Mouse (Mus musculus): ENCODE data around the gene Creld2.

Gene Creld2

GRCm38 (mm10) chr15:88851507-88852149 lies 32.2 kb downstream of the Creld2 start:
- DNase-seq (ENCODE audit: low read depth, low spot score): no peak

DNA sequence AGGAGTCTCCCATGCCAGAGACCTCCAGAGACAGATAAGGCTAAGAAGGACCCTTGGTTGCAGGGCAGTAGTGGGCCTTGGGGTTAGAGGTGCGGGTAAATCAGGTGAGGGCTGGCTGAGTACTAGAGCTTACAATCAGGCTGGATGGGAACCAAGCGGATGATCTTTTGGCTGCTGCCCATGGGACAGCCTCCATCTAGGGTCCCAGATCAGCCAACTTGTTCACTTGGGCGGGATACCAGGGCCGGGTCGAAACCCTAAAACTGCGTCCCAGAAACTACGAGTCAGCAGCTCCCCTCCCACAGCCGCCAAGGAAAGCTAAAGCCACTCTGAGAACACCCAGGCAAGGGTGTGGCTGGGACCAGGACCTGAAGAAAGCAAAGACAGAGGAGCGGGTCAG lies 33.7 kb downstream of the Creld2 start:
- DNase-seq (ENCODE audit: low read depth, low spot score): no peak

DNA sequence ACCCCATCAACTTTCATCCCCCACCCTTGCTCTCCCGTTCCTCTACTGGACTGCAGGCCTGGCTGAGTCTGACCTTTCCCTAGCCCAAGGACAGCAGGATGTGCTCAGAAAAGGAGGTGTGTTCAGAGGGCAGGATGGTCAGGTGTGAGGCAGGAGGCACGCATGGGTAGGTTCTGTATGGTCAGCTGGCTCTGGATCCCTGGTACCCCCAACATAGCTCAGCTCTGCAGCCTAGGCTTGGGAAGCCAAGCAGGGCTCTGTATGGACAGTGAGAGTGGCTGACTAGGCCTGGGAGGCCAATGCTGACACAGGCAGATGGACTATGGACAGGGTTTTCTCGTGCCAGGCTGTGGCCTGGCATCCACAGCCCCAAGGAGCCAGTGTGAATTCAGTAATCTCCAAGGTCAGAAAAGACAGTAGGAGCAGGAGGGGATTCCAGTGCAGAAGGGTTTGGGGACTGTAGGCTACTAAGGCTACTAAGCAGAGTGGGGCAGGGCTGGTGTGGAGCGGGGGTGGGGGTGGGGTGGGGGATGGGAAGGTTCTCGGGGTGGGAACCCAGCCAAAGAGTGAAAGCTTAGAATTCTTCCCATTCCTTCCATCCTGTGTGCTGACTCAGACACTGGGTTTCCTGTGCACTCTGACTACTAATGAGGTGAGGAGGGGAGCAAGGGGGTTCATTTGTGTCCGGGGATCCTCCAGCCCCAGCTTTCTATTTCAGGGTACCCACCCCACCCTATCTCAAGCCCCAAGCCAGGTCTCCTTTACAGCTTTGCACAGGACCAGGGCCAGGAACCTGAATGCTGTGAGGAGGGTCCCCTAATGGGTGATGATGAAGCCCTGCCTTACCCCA lies 34.9 kb downstream of the Creld2 start:
- no peak for DNase-seq (ENCODE audit: low read depth, low spot score)

GRCm38 (mm10) chr15:88854969-88855830 lies 35.8 kb downstream of the Creld2 start:
- DNase-seq (ENCODE audit: low read depth, low spot score): no peak

- no peak for DNase-seq (ENCODE audit: low read depth, low spot score)
These were observed 36.5 kb downstream of the Creld2 start for GRCm38 (mm10) chr15:88855896-88856417.

- no peak for DNase-seq (ENCODE audit: low read depth, low spot score)
These were observed 37.2 kb downstream of the Creld2 start for GRCm38 (mm10) chr15:88856613-88857012.

DNA sequence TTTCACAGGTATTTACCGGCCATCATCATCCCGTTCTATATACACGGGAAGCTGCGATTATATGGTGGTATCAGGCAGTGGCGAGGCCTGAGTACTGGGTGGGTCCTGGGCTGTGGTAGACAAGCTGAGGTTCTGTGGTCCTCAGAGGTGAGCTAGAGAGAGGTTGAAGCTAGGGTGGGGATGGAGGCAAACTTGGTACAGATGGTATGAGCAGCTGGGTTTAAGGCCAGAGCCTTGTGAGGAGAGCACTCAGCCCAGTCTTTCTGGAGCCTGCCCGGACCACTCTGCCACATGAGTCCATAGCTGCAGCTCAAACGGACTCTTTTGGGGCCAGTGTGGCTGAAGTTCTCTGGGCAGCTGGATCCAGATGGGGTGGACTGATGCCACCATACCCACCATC lies 37.9 kb downstream of the Creld2 start:
- DNase-seq (ENCODE audit: low read depth, low spot score): no peak

- DNase-seq (ENCODE audit: low read depth, low spot score): no peak
These were observed 38.7 kb downstream of the Creld2 start for GRCm38 (mm10) chr15:88858141-88858541.

DNA sequence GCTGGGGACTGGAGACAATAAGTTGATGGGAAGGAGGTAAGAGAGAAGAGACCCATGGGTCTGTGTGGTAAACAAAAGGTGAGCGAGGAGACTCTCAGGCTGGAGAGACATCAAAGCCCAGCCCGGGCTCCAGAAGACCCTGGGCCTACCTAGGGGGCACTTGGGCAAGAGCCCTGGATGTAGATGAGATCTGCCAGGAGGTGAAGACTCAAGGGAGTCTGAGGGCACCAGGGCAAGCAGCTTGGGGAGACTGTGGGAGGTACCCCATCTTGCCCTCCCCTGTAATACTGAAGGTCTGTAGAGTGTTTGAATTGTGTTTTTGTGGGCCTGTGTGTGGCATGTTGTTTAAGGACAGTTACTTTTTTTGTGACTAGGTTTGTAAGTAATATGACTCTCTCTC lies 39.3 kb downstream of the Creld2 start:
- DNase-seq (ENCODE audit: low read depth, low spot score): no peak

DNA sequence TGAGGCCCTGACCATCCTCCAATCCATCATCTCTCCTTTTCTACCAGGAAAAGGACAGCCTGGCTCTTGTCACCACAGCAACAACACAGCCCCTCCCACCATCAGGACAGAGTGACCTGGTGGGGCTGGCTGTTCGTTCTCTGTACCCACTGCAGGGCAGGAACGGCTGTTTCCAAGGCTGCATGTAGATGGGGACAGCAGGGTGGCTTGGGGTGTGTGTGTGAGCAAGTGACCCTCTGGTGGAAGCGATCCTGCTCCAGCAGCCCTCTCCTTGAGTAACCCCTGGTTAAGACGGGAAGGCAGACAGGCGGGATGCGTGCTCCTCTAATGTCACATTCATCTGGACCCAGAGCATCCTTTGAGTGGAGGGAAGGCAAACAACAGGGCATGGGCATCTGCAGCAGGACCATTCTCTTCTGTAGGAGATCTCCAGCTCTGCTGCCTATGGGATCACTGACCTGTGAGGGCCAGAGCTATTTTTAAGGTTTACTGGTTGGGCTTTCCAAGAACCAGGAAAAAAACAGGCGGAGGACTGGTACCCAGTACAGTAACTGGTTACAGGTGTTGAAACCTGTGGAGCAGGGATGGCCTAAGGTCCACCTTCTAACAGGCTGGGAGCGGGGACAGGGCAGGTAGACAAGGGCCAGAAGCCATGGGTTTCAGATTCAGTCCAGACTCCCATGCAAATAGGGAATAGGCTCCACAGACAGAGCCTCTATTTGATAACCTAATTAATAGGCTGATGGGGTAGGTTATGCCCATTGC lies 39.9 kb downstream of the Creld2 start:
- DNase-seq (ENCODE audit: low read depth, low spot score): no peak

DNA sequence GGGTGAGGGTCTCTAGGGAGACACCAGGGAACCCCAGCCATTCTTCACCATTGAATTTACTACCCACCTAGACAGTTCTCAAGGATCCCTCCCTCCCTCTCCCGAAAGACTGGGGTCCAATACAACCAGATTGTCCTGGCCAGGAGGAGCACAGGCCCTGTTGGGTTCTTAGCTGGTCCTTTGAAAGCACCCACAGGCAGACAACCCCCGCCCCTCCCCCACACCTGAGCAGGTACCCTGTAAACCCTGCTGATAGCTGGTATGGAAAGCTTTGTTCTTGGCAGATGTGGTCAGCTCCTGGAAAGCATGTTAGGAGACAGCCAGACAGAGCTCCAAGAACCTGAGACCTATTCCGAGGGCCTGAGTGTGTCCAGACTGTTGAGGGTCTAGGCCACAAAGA lies 41.3 kb downstream of the Creld2 start:
- no peak for DNase-seq (ENCODE audit: low read depth, low spot score)

GRCm38 (mm10) chr15:88861772-88862622 lies 42.6 kb downstream of the Creld2 start, which contains the start of gene Pim3:
Pim3 (plus strand) TSS chr15:88862186.
- DNase-seq (ENCODE audit: low read depth, low spot score): peak; percentile 98

GRCm38 (mm10) chr15:88862881-88863694 lies 43.6 kb downstream of the Creld2 start:
- no peak for DNase-seq (ENCODE audit: low read depth, low spot score)

- peak; percentile 67 for DNase-seq (ENCODE audit: low read depth, low spot score)
These were observed 44.3 kb downstream of the Creld2 start for GRCm38 (mm10) chr15:88863695-88864231.

DNA sequence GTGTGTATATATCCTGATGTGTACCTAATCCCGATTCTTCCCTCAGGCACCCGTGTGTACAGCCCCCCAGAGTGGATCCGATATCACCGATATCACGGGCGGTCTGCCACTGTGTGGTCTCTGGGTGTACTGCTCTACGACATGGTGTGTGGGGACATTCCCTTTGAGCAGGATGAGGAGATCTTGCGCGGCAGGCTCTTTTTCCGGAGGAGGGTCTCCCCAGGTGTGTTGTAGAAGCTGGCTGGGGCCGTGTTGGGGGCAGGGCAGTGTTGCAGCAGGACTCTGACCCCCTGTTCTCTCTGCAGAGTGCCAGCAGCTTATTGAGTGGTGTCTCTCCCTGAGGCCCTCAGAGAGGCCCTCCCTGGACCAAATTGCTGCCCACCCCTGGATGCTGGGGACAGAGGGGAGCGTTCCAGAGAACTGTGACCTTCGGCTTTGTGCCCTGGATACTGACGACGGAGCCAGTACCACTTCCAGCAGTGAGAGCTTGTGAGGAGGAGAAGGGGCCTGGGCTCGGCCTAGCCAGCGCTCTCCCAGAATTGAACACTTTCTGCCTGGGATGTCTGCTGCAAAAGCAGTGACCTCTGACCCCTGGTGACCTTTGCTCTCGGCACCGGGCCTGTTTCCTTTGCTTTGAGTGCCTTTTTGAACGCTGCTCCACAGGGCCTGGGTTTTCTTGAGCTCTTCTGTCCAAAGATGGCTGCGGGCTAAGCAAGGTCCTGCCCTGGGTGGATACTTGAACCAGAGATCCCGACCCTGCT lies 45.0 kb downstream of the Creld2 start:
- DNase-seq (ENCODE audit: low read depth, low spot score): no peak

- DNase-seq (ENCODE audit: low read depth, low spot score): no peak
These were observed 45.6 kb downstream of the Creld2 start for GRCm38 (mm10) chr15:88865061-88865460.

GRCm38 (mm10) chr15:88865888-88866695 lies 46.6 kb downstream of the Creld2 start:
- no peak for DNase-seq (ENCODE audit: low read depth, low spot score)
